Comparison of ENCODE assay signal across 20 mouse cellular contexts in genomic region chr11:104122966-104123365, GRCm38 (mm10).
A peak's percentile ranks its signal among the peaks of the same experiment; 100 is the strongest.
DNase-seq lines count a peak whose midpoint lies in the region; ATAC-seq lines count a peak whose summit lies in the region.
"Had no signal": no experiment of that assay in that cellular context is flagged by ENCODE, and none has a peak within 500 bp of the region (broad histone marks: within the 10 kb centered on the region; RNA-seq: fewer than 3 reads in every experiment).

No protein-coding gene starts in this region.

- no peak; the same call in 1 of the 2 replicates for ATAC-seq in cerebellum, adult (ENCODE audit: insufficient number of reproducible peaks, low FRiP score, low TSS enrichment)
- peak; percentile 80 for ATAC-seq in frontal cortex, adult (ENCODE audit: low TSS enrichment)
- ATAC-seq: CD4-positive, CD25-positive, alpha-beta regulatory T cell, adult 4 months; forebrain, embryonic 14.5 days; forebrain, postnatal 0 days; hindbrain, embryonic 16.5 days; intestine, embryonic 15.5 days had no signal

- peak; percentile 38 for DNase-seq in cerebellum, adult 9-10 months
- DNase-seq in frontal cortex, postnatal 25 days (ENCODE audit: low spot score in 2 of 2) = no peak
- DNase-seq in cerebellum, postnatal 25 days = peak; percentile 34 to 45
- DNase-seq in right cerebral cortex, postnatal 36 days (ENCODE audit: low spot score in 2 of 2) = no peak
- DNase-seq: adrenal gland, adult 2 months; adrenal gland, postnatal 14 days; forebrain, postnatal 0 days; gastrocnemius, postnatal 10 days; gastrocnemius, postnatal 36 days; heart, adult 2 months; heart, postnatal 14 days; heart, postnatal 4 days; kidney, adult 11 months; kidney, adult 8-10 months had no signal

Comparison
In these comparisons a context has a peak if more than half of its experiments do, and no peak if none do; other contexts are left out.
1. DNase-seq: peak in cerebellum, adult 9-10 months (single experiment) and cerebellum, postnatal 25 days (2 of 2); none in frontal cortex, postnatal 25 days (0 of 2) and right cerebral cortex, postnatal 36 days (0 of 2).